Mouse (Mus musculus) midbrain, postnatal 0 days (tissue): ENCODE results near the gene Ttll12. TPM values are rescaled to one million over a fixed set of nuclear protein-coding genes. Genes with fewer than 3 reads are reported as not detected.

Experiments
- ATAC-seq: fragments of 200-750 bp; cut with Nextera tagmentation; 2 replicates; pipeline ENCODE4 v1.8.0; 2017; ENCODE audit warnings: moderate number of reproducible peaks, mild to moderate bottlenecking, moderate TSS enrichment, moderate library complexity; ENCODE audit not compliant: low FRiP score
- DNase-seq: peaks from one replicate; pipeline ENCODE4 v3.0.0-alpha.2; 2015; ENCODE audit warnings: low spot score
- H3K27ac ChIP-seq: fragments of 300-500 bp; sonication (generic); 2 replicates; pipeline ENCODE4 v1.5.1; 2014; ENCODE audit warnings: low read depth, mild to moderate bottlenecking, low read length, mixed read lengths
- H3K27me3 ChIP-seq: fragments of 300-500 bp; sonication (generic); 2 replicates; pipeline ENCODE4 v1.6.1; 2014; ENCODE audit warnings: low read length, control low read depth, mixed read lengths; ENCODE audit not compliant: insufficient read depth
- H3K36me3 ChIP-seq: fragments of 300-500 bp; sonication (generic); 2 replicates; pipeline ENCODE4 v1.6.1; 2014; ENCODE audit warnings: low read length, control low read depth, mixed read lengths; ENCODE audit not compliant: insufficient read depth
- H3K4me1 ChIP-seq: fragments of 300-500 bp; sonication (generic); 2 replicates; pipeline ENCODE4 v1.6.1; 2014; ENCODE audit warnings: mild to moderate bottlenecking, control low read depth, antibody characterized with exemption, low read length, mixed read lengths; ENCODE audit not compliant: insufficient read depth
- H3K4me2 ChIP-seq: fragments of 300-500 bp; sonication (generic); 2 replicates; pipeline ENCODE4 v1.6.1; 2014; ENCODE audit warnings: low read depth, mild to moderate bottlenecking, low read length, mixed read lengths; ENCODE audit not compliant: poor library complexity, severe bottlenecking
- H3K4me3 ChIP-seq: fragments of 300-500 bp; sonication (generic); 2 replicates; pipeline ENCODE4 v1.5.1; 2014; ENCODE audit warnings: low read depth, mild to moderate bottlenecking, low read length, moderate library complexity
- H3K9ac ChIP-seq: fragments of 300-500 bp; sonication (generic); replicated peaks from 2 replicates; pipeline ENCODE4 v1.6.1; 2014; ENCODE audit warnings: mild to moderate bottlenecking, low read length, moderate library complexity, mixed read lengths; ENCODE audit not compliant: poor library complexity, severe bottlenecking
- H3K9me3 ChIP-seq: fragments of 300-500 bp; sonication (generic); 2 replicates; pipeline ENCODE4 v1.6.1; 2016; ENCODE audit warnings: low read length, control low read depth
- CTCF ChIP-seq: IDR thresholded peaks from 2 replicates; pipeline ENCODE4 v1.5.1; 2016; ENCODE audit warnings: antibody characterized with exemption, mild to moderate bottlenecking
- WGBS: fragments of 180-500 bp; shearing (Covaris S2); extraction: QIAGEN DNeasy Blood & Tissue Kit; methylation state at CpG from one replicate; pipeline ENCODE4 v1.1.7; 2014; 5-methylcytosine and 5-hydroxymethylcytosine counted together
- polyA plus RNA-seq: library from polyadenylated mRNA; unstranded; fragments of >200 nt; fragmentation: Nextera tagmentation; extraction: Ambion mirVana; gene quantifications from 2 replicates; pipeline ENCODE4 v1.2.1, GENCODE M21; 2015
- total RNA-seq: library from RNA; depleted of rRNA; stranded (reverse); fragments of >200 nt; gene quantifications from 2 replicates; pipeline ENCODE4 v1.2.3, GENCODE M21; 2014

The Ttll12 gene
- total and polyA plus RNA-seq, 2 experiments from 2014 or later = 39.1 to 56.4 TPM

DNA sequence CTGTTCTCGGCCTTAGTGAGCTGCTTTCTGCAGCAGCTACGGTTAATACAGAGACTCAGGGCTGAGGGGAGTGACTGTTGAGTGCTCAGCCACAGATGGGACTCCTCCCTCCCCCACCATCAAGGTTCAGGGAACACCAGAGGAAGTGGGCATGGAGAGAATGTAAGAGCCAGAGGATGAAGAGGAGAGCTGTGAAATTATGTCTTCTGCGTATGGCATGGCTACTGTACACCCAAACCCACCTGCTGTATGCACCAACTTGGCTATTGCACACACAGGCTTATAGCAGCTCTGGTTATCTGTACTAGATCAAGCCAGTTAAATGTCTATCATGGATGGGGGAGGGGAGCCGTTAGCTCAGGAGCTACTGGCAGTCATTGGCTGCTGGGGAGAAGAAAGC, 6.2 kb upstream of the Ttll12 start:
- Histone ChIP-seq H3K27me3 (no peaks in the 10 kb centered on the region), H3K4me1 (no peaks in the 10 kb centered on the region), H3K4me3 (no peak overlapping the region), H3K9ac (no peak overlapping the region), H3K4me2 (no peak overlapping the region), H3K9me3 (no peaks in the 10 kb centered on the region), H3K27ac (no peak overlapping the region), H3K36me3 (no peaks in the 10 kb centered on the region)
- ATAC-seq (no peak), DNase-seq (no peak)
- 73% methylated on average over 4 of the region's 4 CpGs for WGBS
- no peak for TF ChIP-seq CTCF

DNA sequence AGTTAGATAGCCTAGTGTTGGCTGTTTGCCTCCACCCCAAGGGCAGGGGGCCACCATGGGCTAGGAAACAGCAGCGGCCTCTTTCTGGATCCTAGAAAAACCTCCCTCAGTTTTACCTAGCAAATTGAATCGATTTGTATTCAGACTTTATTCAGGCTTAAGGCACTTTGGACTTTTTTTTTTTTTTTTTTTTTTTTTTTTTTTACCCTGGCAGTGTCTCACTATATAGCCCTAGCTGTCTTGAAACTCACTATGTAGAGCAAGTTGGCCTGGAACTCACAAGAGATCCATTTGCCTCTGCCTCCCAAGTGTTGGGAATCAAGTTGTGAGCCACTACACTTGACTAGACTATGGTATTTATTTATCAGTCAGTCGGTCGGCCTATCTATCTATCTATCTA, 1.9 kb upstream of the Ttll12 start:
- no peak overlapping the region for H3K4me3 ChIP-seq
- no peaks in the 10 kb centered on the region for H3K36me3 ChIP-seq
- no peaks in the 10 kb centered on the region for H3K27me3 ChIP-seq
- H3K9me3 ChIP-seq = no peaks in the 10 kb centered on the region
- H3K4me1 ChIP-seq = peaks cover 8% of the 10 kb centered on the region
- H3K9ac ChIP-seq = no peak overlapping the region
- ATAC-seq (no peak), DNase-seq (no peak)
- H3K27ac ChIP-seq = no peak overlapping the region
- TF ChIP-seq CTCF = no peak
- H3K4me2 ChIP-seq = no peak overlapping the region
- 90% methylated on average over 4 of the region's 4 CpGs for WGBS

DNA sequence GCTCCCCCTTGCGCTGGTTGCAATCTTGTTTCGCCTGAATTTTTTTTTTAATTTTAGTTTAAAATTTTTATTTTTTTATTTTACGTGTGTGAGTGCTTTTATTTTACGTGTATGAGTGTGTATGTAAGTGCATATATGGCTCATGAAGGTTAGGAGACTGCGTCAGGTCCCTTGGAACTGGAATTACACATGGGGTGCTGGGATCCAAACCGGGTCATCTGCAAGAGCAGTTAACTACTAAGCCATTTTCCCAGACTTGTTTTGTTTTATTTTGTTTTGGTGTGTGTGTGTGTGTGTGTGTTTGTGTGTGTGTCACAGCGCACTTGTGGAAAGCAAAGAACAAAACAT, 381 bp upstream of the Ttll12 start:
- Histone ChIP-seq H3K36me3 (peaks cover 8% of the 10 kb centered on the region; the same call in 1 of the 2 replicates), H3K27me3 (no peaks in the 10 kb centered on the region), H3K4me3 (peak overlapping the region; percentile 75), H3K4me1 (peaks cover 8% of the 10 kb centered on the region), H3K9me3 (no peaks in the 10 kb centered on the region), H3K9ac (peak overlapping the region; percentile 72), H3K27ac (no peak overlapping the region), H3K4me2 (peak overlapping the region; percentile 80)
- ATAC-seq = no peak
- 39% methylated on average over 7 of the region's 7 CpGs for WGBS
- no peak for DNase-seq
- no peak for TF ChIP-seq CTCF

DNA sequence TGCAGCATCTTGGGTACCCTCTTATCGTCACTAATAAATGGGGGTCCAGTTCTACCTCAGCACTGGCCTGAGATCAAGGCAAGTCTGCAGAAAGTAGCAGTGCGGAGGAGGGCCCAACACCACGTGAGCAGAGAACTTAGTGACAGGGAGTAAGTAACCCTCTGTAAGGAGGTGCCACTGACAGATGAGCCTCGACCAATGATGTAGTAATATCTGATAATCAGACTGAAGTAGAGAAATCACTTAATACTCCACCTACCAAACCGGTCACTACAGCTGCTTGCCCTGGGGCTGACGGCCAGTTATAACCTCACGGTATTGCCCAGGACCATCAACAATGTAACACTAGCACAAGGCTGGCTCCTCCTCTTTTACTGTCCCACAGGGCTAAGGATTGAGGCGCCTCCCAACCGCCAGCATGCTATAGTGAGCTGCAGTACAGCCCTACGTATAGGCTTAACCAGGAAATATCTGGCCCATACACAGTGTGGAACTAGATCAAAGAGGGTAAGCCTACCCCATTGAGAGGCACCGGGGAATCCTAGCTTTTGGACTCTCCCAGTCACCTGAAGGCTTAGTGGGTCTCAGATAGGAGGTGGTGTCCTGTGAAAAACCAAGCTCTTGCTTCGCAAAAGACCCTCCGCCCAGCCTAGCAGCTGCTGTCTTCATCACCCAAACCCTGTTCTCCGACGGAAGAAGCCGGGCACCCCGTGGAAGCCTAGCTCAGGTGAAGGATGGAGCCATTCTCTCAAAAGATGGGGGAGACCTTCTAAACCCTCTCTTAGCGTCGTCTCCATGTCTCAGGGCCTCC, 1.1 kb downstream of the Ttll12 start:
- TF ChIP-seq CTCF = no peak
- WGBS = 10% methylated on average over 19 of the region's 19 CpGs
- Histone ChIP-seq H3K4me1 (peaks cover 8% of the 10 kb centered on the region), H3K4me3 (peak overlapping the region; percentile 75), H3K27me3 (no peaks in the 10 kb centered on the region), H3K9me3 (no peaks in the 10 kb centered on the region), H3K4me2 (peak overlapping the region; percentile 80), H3K9ac (peak overlapping the region; percentile 72), H3K36me3 (peaks cover 11% of the 10 kb centered on the region; the same call in 1 of the 2 replicates), H3K27ac (peak overlapping the region; percentile 68)
- DNase-seq (no peak), ATAC-seq (peak; percentile 38; the same call in 1 of the 2 replicates)

DNA sequence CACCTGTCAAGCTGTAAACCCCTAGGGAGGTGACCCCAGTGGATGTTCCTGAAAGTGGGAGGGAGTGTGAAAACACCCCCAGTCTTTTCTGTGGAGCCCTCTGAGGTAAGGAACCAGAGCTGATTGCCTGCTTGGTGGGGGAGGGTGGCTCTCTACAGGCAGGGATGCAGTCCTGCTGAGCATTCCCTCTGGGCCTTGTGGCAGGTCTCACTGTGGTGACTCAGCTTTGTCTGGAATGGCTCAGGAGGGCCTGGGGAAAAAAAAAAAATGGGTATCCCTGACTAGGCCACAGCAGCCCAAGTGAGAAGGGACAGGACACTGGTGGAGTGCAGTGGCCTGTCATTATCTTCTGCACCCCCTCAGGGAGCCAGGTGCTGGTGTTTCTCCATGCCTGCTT, 1.8 kb downstream of the Ttll12 start:
- Histone ChIP-seq H3K4me3 (peak overlapping the region; percentile 75), H3K4me2 (peak overlapping the region; percentile 80), H3K36me3 (peaks cover 11% of the 10 kb centered on the region; the same call in 1 of the 2 replicates), H3K27ac (no peak overlapping the region), H3K9me3 (no peaks in the 10 kb centered on the region), H3K4me1 (peaks cover 8% of the 10 kb centered on the region), H3K27me3 (no peaks in the 10 kb centered on the region), H3K9ac (0 out of 2 replicates have a peak overlapping the region, but pooled peaks have one; percentile 36)
- no peak for TF ChIP-seq CTCF
- ATAC-seq (no peak), DNase-seq (no peak)
